Mouse (Mus musculus) monocyte, adult 2 months (primary cell): ENCODE results near the gene Ttn.

Experiments used
- DNase-seq, 2 experiments: peaks; one replicate each; pipeline ENCODE4 v3.0.0; 2022; ENCODE audit warnings: low spot score in 2 of 2, low read depth in 1 of 2

Gene Ttn

DNA sequence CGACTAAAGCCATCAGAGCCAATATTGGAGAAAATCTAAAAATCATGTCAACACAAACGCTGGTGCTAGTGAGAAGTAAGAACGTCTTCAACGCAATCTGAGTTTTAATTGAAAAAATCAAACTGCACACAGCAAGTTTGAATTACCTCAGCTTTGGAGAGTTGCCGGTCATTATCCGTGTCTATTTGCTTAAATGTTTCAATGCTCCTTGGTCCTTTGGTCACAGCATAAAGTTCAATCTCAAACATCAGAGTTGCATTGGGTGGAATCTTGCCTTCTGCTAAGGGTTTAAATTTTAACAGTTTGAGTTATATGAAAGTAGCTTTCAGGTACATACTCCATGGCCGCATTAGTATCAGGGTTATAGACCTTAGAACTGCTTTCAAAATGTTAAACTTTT is 316.8 kb downstream of the Ttn start:
- DNase-seq: no peak

- no peak for DNase-seq
Observed at GRCm38 (mm10) chr2:76659419-76659818, 322.9 kb downstream of the Ttn start.

DNA sequence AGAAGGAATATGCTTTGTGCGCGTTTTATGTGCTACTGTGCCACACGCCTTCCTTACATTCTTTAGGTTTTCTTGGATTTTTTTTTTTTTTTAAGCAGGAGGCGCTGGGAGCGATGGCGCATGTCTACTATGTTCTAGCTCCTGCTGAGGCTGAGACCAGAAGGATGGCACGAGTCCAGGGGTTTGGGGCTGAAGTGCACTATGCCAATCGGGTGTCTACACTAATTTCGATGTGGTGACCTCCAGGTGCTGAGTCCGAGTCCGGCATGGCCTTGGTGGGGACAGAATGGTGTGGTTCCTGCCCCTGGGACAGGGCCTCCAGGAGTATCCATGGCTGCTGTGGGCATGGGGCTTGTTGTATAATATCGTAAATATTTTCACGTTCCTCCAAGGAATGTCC is 323.8 kb downstream of the Ttn start:
- no peak for DNase-seq

DNA sequence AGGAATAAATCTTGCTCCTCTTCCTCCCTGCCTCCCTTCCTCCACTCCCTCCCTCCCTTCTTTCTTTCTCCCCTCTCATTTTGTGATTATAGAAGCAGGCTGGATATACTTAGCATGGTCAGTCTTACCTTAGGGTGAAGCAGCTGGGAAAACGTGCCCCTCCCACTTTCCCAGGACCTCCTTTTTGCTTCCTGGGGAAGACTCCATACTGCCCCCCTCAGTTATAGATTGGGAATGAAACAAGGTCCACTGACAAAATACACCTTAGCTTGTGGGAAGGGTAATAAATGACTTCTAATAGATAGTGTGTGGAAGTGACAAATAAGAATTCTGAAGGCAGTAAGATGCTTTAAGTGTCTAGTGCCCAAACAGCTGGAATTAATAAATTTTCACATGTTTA is 326.4 kb downstream of the Ttn start:
- no peak for DNase-seq

- no peak for DNase-seq
Observed at GRCm38 (mm10) chr2:76655444-76655843, 326.9 kb downstream of the Ttn start.

GRCm38 (mm10) chr2:76654646-76655045 is 327.7 kb downstream of the Ttn start:
- no peak for DNase-seq
